Mouse (Mus musculus): ENCODE data around the gene Mrps7.

Mrps7 gene

DNA sequence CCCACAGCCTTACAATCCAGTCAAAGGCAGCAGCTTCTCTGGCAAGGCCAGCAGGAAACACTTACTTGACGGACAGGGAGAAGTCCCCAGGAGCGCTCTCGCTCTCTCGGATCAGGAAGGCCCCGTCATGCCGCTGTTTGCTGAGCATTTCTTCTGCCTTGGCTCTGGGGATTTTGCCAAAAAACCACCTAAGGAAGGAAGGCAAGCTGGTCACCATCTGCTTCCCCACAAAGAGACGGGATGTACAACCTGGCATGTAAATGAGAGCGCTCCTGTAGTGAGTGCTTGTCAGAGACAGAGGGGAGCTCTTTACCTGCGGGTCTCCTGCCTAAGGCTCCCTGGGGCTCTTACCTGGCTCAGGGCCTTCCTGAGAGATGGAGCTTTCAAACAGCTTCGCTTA is 46.0 kb downstream of the Mrps7 start:
- DNase-seq (ENCODE audit: low spot score in 2 of 2): no peak

DNA sequence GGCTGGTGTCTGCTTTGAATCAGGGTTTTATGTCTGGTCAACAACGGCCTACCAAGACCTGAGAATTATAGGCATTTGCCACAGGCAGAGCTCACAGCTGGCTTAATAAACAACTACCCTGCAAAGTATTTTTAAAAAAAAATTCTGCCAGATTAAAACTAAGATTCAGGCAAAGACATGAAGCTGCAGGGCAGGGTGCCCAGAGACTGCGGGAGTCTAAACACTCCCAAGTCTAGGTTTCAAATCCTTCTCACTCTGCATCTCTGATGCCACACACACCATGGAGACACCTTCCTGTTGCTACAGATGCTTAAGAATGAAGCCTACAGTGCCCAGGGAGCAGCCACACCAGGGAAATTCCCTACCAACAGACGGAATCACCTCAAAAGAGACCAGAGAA is 48.0 kb downstream of the Mrps7 start:
- DNase-seq (ENCODE audit: low spot score in 2 of 2): no peak

DNA sequence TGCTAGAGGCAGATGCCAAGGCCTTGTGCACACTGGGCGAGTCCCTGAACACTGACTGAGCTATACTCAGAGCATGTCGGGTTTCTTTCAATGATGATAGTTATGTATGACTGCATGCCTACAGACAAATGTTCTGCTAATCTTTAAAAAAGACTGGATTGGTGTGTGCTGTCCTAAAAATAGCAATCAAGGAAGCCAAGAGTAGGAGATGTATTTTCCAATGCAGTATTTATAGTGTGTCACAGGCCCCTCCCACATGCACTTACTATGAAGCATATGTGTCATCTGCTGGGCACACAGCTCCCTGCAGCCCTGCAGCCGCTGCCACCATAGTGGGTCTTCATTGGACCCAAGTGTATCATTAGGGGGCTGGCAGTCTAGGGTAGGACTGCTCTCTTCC is 49.5 kb downstream of the Mrps7 start:
- DNase-seq (ENCODE audit: low spot score in 2 of 2): no peak

DNA sequence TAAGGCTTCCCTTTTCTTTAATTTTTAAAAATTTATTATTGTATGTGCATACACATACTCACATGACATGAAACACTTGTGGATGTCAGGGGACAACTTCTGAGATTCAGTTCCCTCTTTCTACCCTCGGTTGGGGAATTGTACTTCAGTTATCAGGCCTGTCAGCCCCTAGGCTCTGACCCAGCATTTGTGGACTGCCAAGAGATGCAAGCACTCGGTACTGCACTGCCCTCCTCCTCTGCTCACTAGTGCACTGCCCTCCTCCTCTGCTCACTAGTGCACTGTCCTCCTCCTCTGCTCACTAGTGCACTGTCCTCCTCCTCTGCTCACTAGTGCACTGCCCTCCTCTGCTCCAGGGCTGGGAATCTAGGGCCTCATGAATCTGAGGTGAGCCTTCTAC is 50.4 kb downstream of the Mrps7 start:
- DNase-seq (ENCODE audit: low spot score in 2 of 2): no peak
